Mouse (Mus musculus): Measurements from ENCODE around the gene Rims1.
A peak's percentile ranks its signal among the peaks of the same experiment; 100 is the strongest.

Gene Rims1

GRCm38 (mm10) chr1:22805726-22806625, at the start of gene Rims1:
Gene Rims1 (minus strand): TSS chr1:22805994.
- DNase-seq (ENCODE audit: low read depth, low spot score): peak; percentile 11

GRCm38 (mm10) chr1:22806626-22807096, 867 bp upstream of the Rims1 start:
- no peak for DNase-seq (ENCODE audit: low read depth, low spot score)

GRCm38 (mm10) chr1:22805025-22805725, 619 bp downstream of the Rims1 start:
- DNase-seq (ENCODE audit: low read depth, low spot score): no peak

GRCm38 (mm10) chr1:22804148-22804885, 1.5 kb downstream of the Rims1 start:
- no peak for DNase-seq (ENCODE audit: low read depth, low spot score)

DNA sequence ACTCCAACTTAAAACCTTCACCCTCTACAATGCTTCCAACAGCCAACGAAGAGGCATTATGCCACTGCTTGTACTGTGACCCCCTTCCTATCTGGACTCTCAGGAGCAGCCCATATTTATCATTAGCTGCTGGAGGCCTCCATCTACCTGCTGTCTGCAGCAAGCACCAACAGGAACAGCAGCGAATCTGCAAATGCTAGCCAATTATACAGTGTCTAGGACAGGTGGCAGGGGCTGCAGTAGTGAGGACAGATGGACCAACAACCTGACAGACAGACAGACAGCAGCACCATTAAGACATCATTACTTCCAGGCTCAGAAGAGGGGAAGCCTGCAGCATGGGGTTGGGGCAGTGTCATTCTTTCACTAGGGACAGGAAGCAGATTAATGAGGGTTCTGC, 2.3 kb downstream of the Rims1 start:
- DNase-seq (ENCODE audit: low read depth, low spot score): no peak

GRCm38 (mm10) chr1:22800276-22800675, 5.5 kb downstream of the Rims1 start:
- no peak for DNase-seq (ENCODE audit: low read depth, low spot score)

- no peak for DNase-seq (ENCODE audit: low read depth, low spot score)
Observed at GRCm38 (mm10) chr1:22797091-22797490, 8.7 kb downstream of the Rims1 start.

DNA sequence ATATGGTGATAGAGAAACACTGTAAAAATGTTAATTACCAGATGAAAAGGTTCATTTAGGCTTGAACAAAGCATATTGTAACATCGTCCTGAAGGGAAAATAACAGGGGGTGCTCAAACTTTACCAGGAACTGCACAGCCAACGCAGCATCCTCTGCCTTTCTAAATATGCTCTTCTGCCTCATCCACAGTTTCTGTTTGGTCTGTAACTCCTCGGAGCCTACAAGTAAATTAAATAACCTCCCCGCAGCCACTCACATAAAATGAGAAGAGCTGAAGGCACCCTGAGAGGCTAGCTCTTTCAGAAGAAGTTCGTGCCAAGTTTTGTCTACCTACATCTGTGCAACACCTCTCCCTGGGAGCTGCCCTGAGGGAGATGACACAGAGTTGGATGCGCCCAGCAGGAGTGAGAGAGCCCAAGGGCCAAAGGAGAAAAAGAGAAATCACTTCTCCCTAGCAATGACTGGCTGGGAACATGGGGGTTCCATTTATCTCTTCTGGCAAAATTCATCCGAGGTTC, 16.3 kb downstream of the Rims1 start:
- DNase-seq (ENCODE audit: low read depth, low spot score): no peak

DNA sequence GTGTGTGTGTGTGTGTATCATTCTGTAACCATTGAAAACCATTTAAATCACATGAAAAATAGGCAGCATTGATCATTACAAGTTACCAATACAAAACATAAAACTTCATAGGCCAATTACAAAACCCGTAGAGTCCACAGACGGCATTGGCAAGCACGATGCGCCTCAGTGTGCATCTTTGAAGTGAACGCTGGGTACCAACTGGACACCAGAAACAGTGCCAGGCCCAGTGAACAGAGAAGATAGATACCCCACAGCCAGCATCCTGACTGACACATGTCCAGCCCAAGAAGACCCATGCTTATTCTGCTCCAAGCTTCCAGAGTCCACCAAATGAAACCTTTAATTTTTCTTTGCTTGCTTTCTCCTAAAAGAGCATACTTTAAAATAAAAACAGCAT, 18.2 kb downstream of the Rims1 start:
- no peak for DNase-seq (ENCODE audit: low read depth, low spot score)

- DNase-seq (ENCODE audit: low read depth, low spot score): no peak
Observed at GRCm38 (mm10) chr1:22770530-22771254, 35.1 kb downstream of the Rims1 start.

GRCm38 (mm10) chr1:22763376-22763775, 42.4 kb downstream of the Rims1 start:
- no peak for DNase-seq (ENCODE audit: low read depth, low spot score)

GRCm38 (mm10) chr1:22762780-22763179, 43.0 kb downstream of the Rims1 start:
- DNase-seq (ENCODE audit: low read depth, low spot score): no peak

GRCm38 (mm10) chr1:22750536-22750935, 55.3 kb downstream of the Rims1 start:
- DNase-seq (ENCODE audit: low read depth, low spot score): no peak

DNA sequence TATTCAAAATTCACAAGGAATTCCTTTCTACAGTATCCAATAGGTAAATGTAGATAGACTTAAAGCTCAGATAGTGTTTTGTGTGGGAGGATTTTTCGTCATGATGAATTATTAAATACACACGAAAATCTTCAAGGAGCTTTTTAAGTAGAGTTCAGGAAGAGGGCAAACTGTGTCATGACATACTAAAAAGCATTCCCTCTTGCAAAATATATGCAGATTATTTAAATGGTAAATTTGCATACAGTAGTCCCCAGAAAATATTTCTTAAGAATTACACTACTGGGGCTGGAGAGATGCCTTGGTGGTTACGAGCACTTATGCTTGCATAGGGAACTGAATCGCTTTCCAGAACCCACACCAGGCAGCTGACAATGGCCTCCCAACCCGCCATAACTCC, 61.1 kb downstream of the Rims1 start:
- no peak for DNase-seq (ENCODE audit: low read depth, low spot score)

DNA sequence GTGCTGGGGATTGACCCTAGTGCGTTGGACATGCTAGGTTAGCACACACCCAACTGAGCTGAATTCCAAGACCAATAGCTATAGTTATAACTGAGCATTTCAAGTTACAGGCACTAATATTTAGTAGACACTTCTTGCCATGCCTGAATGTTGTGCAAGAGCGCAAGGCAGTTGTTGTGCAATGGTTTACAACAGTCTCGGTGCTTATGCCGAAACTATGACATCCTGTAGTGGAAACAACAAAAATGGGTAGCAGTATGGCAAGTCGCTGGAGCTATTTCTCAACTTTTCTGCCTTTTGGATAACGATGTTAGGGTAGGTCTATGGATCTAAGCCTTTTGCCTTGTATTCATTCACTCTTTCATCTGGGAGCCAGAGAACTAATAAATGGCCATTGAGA, 68.3 kb downstream of the Rims1 start:
- no peak for DNase-seq (ENCODE audit: low read depth, low spot score)

- DNase-seq (ENCODE audit: low read depth, low spot score): no peak
Observed at GRCm38 (mm10) chr1:22734429-22734828, 71.4 kb downstream of the Rims1 start.

GRCm38 (mm10) chr1:22733281-22733680, 72.5 kb downstream of the Rims1 start:
- DNase-seq (ENCODE audit: low read depth, low spot score): no peak

DNA sequence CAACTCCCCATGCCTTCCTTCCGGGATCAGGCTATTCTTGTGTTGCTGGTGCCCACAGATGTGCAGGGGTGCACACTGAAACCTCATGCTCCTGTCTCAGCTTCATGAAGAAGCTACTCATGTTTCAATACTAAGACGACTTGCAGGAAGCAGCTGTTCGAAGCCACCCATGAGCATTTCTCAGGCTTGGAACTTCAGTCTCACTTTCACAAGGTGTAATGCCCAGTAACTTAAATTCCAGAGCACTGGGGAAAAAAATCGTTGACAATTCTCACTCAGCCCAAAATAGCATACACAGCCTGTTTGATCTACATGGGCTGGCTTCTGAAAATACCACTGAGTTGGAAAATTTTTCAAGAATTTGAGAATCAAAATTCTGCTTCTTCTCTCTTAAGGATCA, 77.6 kb downstream of the Rims1 start:
- DNase-seq (ENCODE audit: low read depth, low spot score): no peak

DNA sequence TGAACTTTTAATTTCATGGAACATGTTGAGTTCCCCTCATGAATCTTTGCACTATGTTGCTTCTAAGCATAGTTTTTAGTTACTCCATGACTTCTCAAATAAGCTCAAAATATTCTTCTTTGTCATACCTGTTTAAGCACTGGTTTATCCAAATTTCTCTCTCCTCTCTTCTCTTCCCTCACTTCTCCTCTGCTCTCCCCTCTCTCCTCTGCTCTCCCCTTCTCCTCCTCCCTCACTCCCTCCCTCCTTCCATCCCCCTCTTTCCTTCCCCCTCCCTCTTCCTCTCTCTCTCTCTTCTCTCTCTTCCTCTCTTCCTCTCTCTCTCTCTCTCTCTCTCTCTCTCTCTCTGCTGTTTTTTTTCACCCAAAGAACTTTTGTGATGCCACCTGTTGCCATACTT, 84.1 kb downstream of the Rims1 start:
- DNase-seq (ENCODE audit: low read depth, low spot score): no peak

- DNase-seq (ENCODE audit: low read depth, low spot score): no peak
Observed at GRCm38 (mm10) chr1:22720714-22721113, 85.1 kb downstream of the Rims1 start.

DNA sequence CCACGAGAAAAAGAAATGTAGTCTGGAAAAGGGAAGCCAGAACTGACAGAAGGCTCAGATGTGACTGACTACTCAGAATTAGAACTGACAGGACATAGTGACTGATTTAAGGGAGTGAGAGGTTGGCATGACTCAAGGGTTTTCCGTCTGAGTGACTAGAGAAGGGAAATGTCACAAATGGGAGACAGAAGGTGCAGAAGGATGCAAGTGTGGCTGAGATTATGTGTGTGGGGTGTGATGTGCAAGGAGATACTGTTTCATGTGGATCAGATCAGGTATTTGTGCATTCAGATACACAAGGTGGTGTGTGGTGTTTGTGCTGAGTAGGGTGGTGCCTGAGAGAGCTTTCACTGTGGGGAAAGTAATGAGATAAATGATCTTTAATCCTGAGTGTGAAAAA, 96.3 kb downstream of the Rims1 start:
- DNase-seq (ENCODE audit: low read depth, low spot score): no peak
